Mouse (Mus musculus) embryonic facial prominence, embryonic 11.5 days (tissue): ENCODE results near the gene Erlin1. TPM values are rescaled to one million over a fixed set of nuclear protein-coding genes. Genes with fewer than 3 reads are reported as not detected.

Experiments used
- ATAC-seq: fragments of 200-750 bp; cut with Nextera tagmentation; replicated peaks from 2 replicates; pipeline ENCODE4 v1.8.0; 2017; ENCODE audit warnings: low read depth; ENCODE audit not compliant: insufficient number of reproducible peaks, low FRiP score, low TSS enrichment
- DNase-seq: peaks from one replicate; pipeline ENCODE4 v3.0.0-alpha.2; 2015; ENCODE audit warnings: low spot score
- H3K27ac ChIP-seq: fragments of 300-500 bp; sonication (generic); replicated peaks from 2 replicates; pipeline ENCODE4 v1.5.1; 2014; ENCODE audit warnings: mild to moderate bottlenecking, low read depth, low read length, control low read depth
- H3K27me3 ChIP-seq: fragments of 300-500 bp; sonication (generic); 2 replicates; pipeline ENCODE4 v1.6.1; 2014; ENCODE audit warnings: mild to moderate bottlenecking, low read length, moderate library complexity, mixed read lengths; ENCODE audit not compliant: control insufficient read depth, insufficient read depth
- H3K36me3 ChIP-seq: fragments of 300-500 bp; sonication (generic); replicated peaks from 2 replicates; pipeline ENCODE4 v1.6.1; 2014; ENCODE audit warnings: low read depth, mild to moderate bottlenecking, low read length, moderate library complexity, mixed read lengths; ENCODE audit not compliant: control insufficient read depth, insufficient read depth
- H3K4me1 ChIP-seq: fragments of 300-500 bp; sonication (generic); 2 replicates; pipeline ENCODE4 v1.6.1; 2014; ENCODE audit warnings: low read length, mixed read lengths; ENCODE audit not compliant: control insufficient read depth, insufficient read depth
- H3K4me2 ChIP-seq: fragments of 300-500 bp; sonication (generic); 2 replicates; pipeline ENCODE4 v1.6.1; 2014; ENCODE audit warnings: low read depth, mild to moderate bottlenecking, control low read depth, low read length, moderate library complexity
- H3K4me3 ChIP-seq: fragments of 300-500 bp; sonication (generic); 2 replicates; pipeline ENCODE4 v1.5.1; 2014; ENCODE audit warnings: low read depth, low read length, control low read depth
- H3K9ac ChIP-seq: fragments of 300-500 bp; sonication (generic); replicated peaks from 2 replicates; pipeline ENCODE4 v1.6.1; 2014; ENCODE audit warnings: mild to moderate bottlenecking, control low read depth, low read length
- H3K9me3 ChIP-seq: fragments of 300-500 bp; sonication (generic); replicated peaks from 2 replicates; pipeline ENCODE4 v1.6.1; 2016; ENCODE audit warnings: mild to moderate bottlenecking, low read length, inconsistent platforms, mixed read lengths; ENCODE audit not compliant: control insufficient read depth
- WGBS: fragments of 180-500 bp; shearing (Covaris S2); extraction: QIAGEN DNeasy Blood & Tissue Kit; methylation state at CpG from one replicate; pipeline ENCODE4 v1.1.7; 2014; 5-methylcytosine and 5-hydroxymethylcytosine counted together
- polyA plus RNA-seq: library from polyadenylated mRNA; unstranded; fragments of >200 nt; fragmentation: Nextera tagmentation; extraction: Ambion mirVana; gene quantifications from 2 replicates; pipeline ENCODE4 v1.2.1, GENCODE M21; 2014

Gene Erlin1
- polyA plus RNA-seq, 1 experiment from 2014 or later, result 23.7 TPM

- Histone ChIP-seq H3K4me3 (no peak overlapping the region), H3K9ac (no peak overlapping the region), H3K27ac (no peak overlapping the region), H3K9me3 (no peaks in the 10 kb centered on the region), H3K36me3 (no peaks in the 10 kb centered on the region), H3K4me1 (no peaks in the 10 kb centered on the region), H3K27me3 (no peaks in the 10 kb centered on the region), H3K4me2 (no peak overlapping the region)
- 80% methylated on average over 4 of the region's 4 CpGs for WGBS
- no peak for DNase-seq
- no peak for ATAC-seq
Observed at GRCm38 (mm10) chr19:44055173-44055826, 14.3 kb downstream of the Erlin1 start.

- Histone ChIP-seq H3K4me1 (no peaks in the 10 kb centered on the region), H3K4me2 (no peak overlapping the region), H3K9me3 (no peaks in the 10 kb centered on the region), H3K27ac (no peak overlapping the region), H3K27me3 (no peaks in the 10 kb centered on the region), H3K9ac (no peak overlapping the region), H3K4me3 (no peak overlapping the region), H3K36me3 (no peaks in the 10 kb centered on the region)
- DNase-seq (no peak), ATAC-seq (no peak)
- WGBS, result 78% methylated on average over 4 of the region's 4 CpGs
Observed at GRCm38 (mm10) chr19:44050388-44050787, 19.2 kb downstream of the Erlin1 start.

GRCm38 (mm10) chr19:44049282-44049681, 20.3 kb downstream of the Erlin1 start:
- no peak for ATAC-seq
- DNase-seq, result no peak
- no peaks in the 10 kb centered on the region for H3K27me3 ChIP-seq
- H3K4me1 ChIP-seq, result no peaks in the 10 kb centered on the region
- H3K36me3 ChIP-seq, result no peaks in the 10 kb centered on the region
- H3K4me3 ChIP-seq, result no peak overlapping the region
- H3K27ac ChIP-seq, result no peak overlapping the region
- 65% methylated on average over 3 of the region's 3 CpGs for WGBS
- no peaks in the 10 kb centered on the region for H3K9me3 ChIP-seq
- no peak overlapping the region for H3K9ac ChIP-seq
- H3K4me2 ChIP-seq, result no peak overlapping the region

GRCm38 (mm10) chr19:44045847-44046246, 23.7 kb downstream of the Erlin1 start:
- no peak overlapping the region for H3K27ac ChIP-seq
- no peaks in the 10 kb centered on the region for H3K4me1 ChIP-seq
- no peak overlapping the region for H3K9ac ChIP-seq
- WGBS, result 92% methylated on average over 3 of the region's 3 CpGs
- no peaks in the 10 kb centered on the region for H3K9me3 ChIP-seq
- H3K4me3 ChIP-seq, result no peak overlapping the region
- H3K27me3 ChIP-seq, result no peaks in the 10 kb centered on the region
- no peaks in the 10 kb centered on the region for H3K36me3 ChIP-seq
- ATAC-seq (no peak), DNase-seq (no peak)
- H3K4me2 ChIP-seq, result no peak overlapping the region

GRCm38 (mm10) chr19:44042121-44042520, 27.5 kb downstream of the Erlin1 start:
- no peak overlapping the region for H3K4me2 ChIP-seq
- no peaks in the 10 kb centered on the region for H3K9me3 ChIP-seq
- H3K4me1 ChIP-seq, result no peaks in the 10 kb centered on the region
- ATAC-seq, result no peak
- no peaks in the 10 kb centered on the region for H3K27me3 ChIP-seq
- no peaks in the 10 kb centered on the region for H3K36me3 ChIP-seq
- DNase-seq, result no peak
- H3K4me3 ChIP-seq, result no peak overlapping the region
- WGBS, result 87% methylated on average over 5 of the region's 5 CpGs
- H3K27ac ChIP-seq, result no peak overlapping the region
- no peak overlapping the region for H3K9ac ChIP-seq

GRCm38 (mm10) chr19:44033396-44033795, 36.2 kb downstream of the Erlin1 start:
- DNase-seq, result no peak
- Histone ChIP-seq H3K4me1 (no peaks in the 10 kb centered on the region), H3K27ac (no peak overlapping the region), H3K27me3 (no peaks in the 10 kb centered on the region), H3K4me3 (no peak overlapping the region), H3K36me3 (no peaks in the 10 kb centered on the region), H3K9me3 (no peaks in the 10 kb centered on the region), H3K4me2 (no peak overlapping the region), H3K9ac (no peak overlapping the region)
- WGBS, result 93% methylated on average over 5 of the region's 5 CpGs
- ATAC-seq, result no peak

GRCm38 (mm10) chr19:44032046-44032744, 37.4 kb downstream of the Erlin1 start:
- Histone ChIP-seq H3K4me1 (no peaks in the 10 kb centered on the region), H3K4me3 (no peak overlapping the region)
- DNase-seq, result no peak

GRCm38 (mm10) chr19:44030024-44030423, 39.6 kb downstream of the Erlin1 start:
- no peak for ATAC-seq

More at GRCm38 (mm10) chr19:44032046-44032744, 37.4 kb downstream of the Erlin1 start:
- Histone ChIP-seq H3K9me3 (no peaks in the 10 kb centered on the region), H3K9ac (no peak overlapping the region), H3K27ac (no peak overlapping the region), H3K36me3 (no peaks in the 10 kb centered on the region), H3K4me2 (no peak overlapping the region), H3K27me3 (no peaks in the 10 kb centered on the region)
- ATAC-seq, result no peak
- 89% methylated on average over 11 of the region's 11 CpGs for WGBS

More at GRCm38 (mm10) chr19:44030024-44030423, 39.6 kb downstream of the Erlin1 start:
- WGBS, result 89% methylated on average over 5 of the region's 5 CpGs
- H3K9me3 ChIP-seq, result no peaks in the 10 kb centered on the region
- no peak overlapping the region for H3K4me3 ChIP-seq
- no peaks in the 10 kb centered on the region for H3K4me1 ChIP-seq
- no peak overlapping the region for H3K4me2 ChIP-seq
- H3K27ac ChIP-seq, result no peak overlapping the region
- H3K36me3 ChIP-seq, result no peaks in the 10 kb centered on the region
- H3K27me3 ChIP-seq, result no peaks in the 10 kb centered on the region
- DNase-seq, result no peak
- H3K9ac ChIP-seq, result no peak overlapping the region
